Mouse (Mus musculus) liver, embryonic 11.5 days (tissue): Measurements from ENCODE around the gene Gm9639. TPM values are rescaled to one million over a fixed set of nuclear protein-coding genes. Genes with fewer than 3 reads are reported as not detected.
"Not testable (repeated sequence)": the region's sequence is repeated elsewhere in the genome, so short reads cannot be mapped to it uniquely, and the experiment has no call there.

Experiments used
- ATAC-seq: fragments of 200-750 bp; cut with Nextera tagmentation; replicated peaks from 2 replicates; pipeline ENCODE4 v1.8.0; 2017; ENCODE audit warnings: moderate number of reproducible peaks, mild to moderate bottlenecking, moderate TSS enrichment, moderate library complexity; ENCODE audit not compliant: low FRiP score
- DNase-seq: peaks from one replicate; pipeline ENCODE4 v3.0.0-alpha.2; 2017; ENCODE audit warnings: low spot score
- H3K27ac ChIP-seq: fragments of 300-500 bp; sonication (generic); 2 replicates; pipeline ENCODE4 v1.5.1; 2014; ENCODE audit warnings: mild to moderate bottlenecking, low read depth, low read length, control low read depth
- H3K27me3 ChIP-seq: fragments of 300-500 bp; sonication (generic); replicated peaks from 2 replicates; pipeline ENCODE4 v1.6.1; 2014; ENCODE audit warnings: low read length, mixed read lengths; ENCODE audit not compliant: control insufficient read depth, insufficient read depth
- H3K36me3 ChIP-seq: fragments of 300-500 bp; sonication (generic); 2 replicates; pipeline ENCODE4 v1.6.1; 2014; ENCODE audit warnings: mild to moderate bottlenecking, low read length, moderate library complexity, mixed read lengths; ENCODE audit not compliant: control insufficient read depth, insufficient read depth
- H3K4me1 ChIP-seq: fragments of 300-500 bp; sonication (generic); replicated peaks from 2 replicates; pipeline ENCODE4 v1.6.1; 2014; ENCODE audit warnings: low read length, mixed read lengths; ENCODE audit not compliant: control insufficient read depth, insufficient read depth
- H3K4me2 ChIP-seq: fragments of 300-500 bp; sonication (generic); 2 replicates; pipeline ENCODE4 v1.6.1; 2014; ENCODE audit warnings: mild to moderate bottlenecking, control low read depth, moderate library complexity
- H3K4me3 ChIP-seq: fragments of 300-500 bp; sonication (generic); 2 replicates; pipeline ENCODE4 v1.5.1; 2014; ENCODE audit warnings: low read depth, low read length, control low read depth
- H3K9ac ChIP-seq: fragments of 300-500 bp; sonication (generic); 2 replicates; pipeline ENCODE4 v1.6.1; 2014; ENCODE audit warnings: low read depth, low read length, control low read depth
- H3K9me3 ChIP-seq: fragments of 300-500 bp; sonication (generic); 2 replicates; pipeline ENCODE4 v1.6.1; 2016; ENCODE audit warnings: low read length, inconsistent platforms, mixed read lengths; ENCODE audit not compliant: control insufficient read depth
- WGBS: fragments of 180-500 bp; shearing (Covaris S2); extraction: QIAGEN DNeasy Blood & Tissue Kit; methylation state at CpG from one replicate; pipeline ENCODE4 v1.1.7; 2014; 5-methylcytosine and 5-hydroxymethylcytosine counted together
- polyA plus RNA-seq: library from polyadenylated mRNA; unstranded; fragments of >200 nt; fragmentation: Nextera tagmentation; extraction: Ambion mirVana; gene quantifications from 2 replicates; pipeline ENCODE4 v1.2.1, GENCODE M21; 2014

Gm9639 gene
- polyA plus RNA-seq, 1 experiment from 2014 or later: not detected

GRCm38 (mm10) chr10:77804095-77804494 is 9.2 kb upstream of the Gm9639 start:
- DNase-seq: no peak
- H3K4me3 ChIP-seq: no peak overlapping the region
- H3K27me3 ChIP-seq: no peaks in the 10 kb centered on the region
- H3K9me3 ChIP-seq: no peaks in the 10 kb centered on the region
- 55% methylated on average over 3 of the region's 3 CpGs for WGBS
- no peak overlapping the region for H3K27ac ChIP-seq
- H3K9ac ChIP-seq: no peak overlapping the region
- no peak overlapping the region for H3K4me2 ChIP-seq
- no peak for ATAC-seq
- H3K4me1 ChIP-seq: no peaks in the 10 kb centered on the region
- H3K36me3 ChIP-seq: no peaks in the 10 kb centered on the region

- ATAC-seq (no peak), DNase-seq (no peak)
- H3K4me2 ChIP-seq: no peak within 1 kb of the TSS
- no peaks in the 10 kb centered on the region for H3K36me3 ChIP-seq
- no peaks in the 10 kb centered on the region for H3K27me3 ChIP-seq
- H3K4me3 ChIP-seq: no peak within 1 kb of the TSS
- no peak within 1 kb of the TSS for H3K9ac ChIP-seq
- no peak within 1 kb of the TSS for H3K27ac ChIP-seq
- H3K9me3 ChIP-seq: no peaks in the 10 kb centered on the region
- 64% methylated on average over 8 of the region's 8 CpGs for WGBS
- H3K4me1 ChIP-seq: no peaks in the 10 kb centered on the region
Observed at GRCm38 (mm10) chr10:77798921-77799508, 4.1 kb upstream of the Gm9639 start, which contains the start of gene Gm19668. TSS of gene Gm19668 (minus strand) at chr10:77799133.

GRCm38 (mm10) chr10:77798164-77798920 is 3.5 kb upstream of the Gm9639 start:
- not testable (repeated sequence) for H3K9ac ChIP-seq, H3K4me3 ChIP-seq, H3K9me3 ChIP-seq, H3K27ac ChIP-seq, DNase-seq, H3K4me1 ChIP-seq, H3K27me3 ChIP-seq, H3K36me3 ChIP-seq, H3K4me2 ChIP-seq, ATAC-seq
- 40% methylated on average over 3 of the region's 3 CpGs for WGBS

GRCm38 (mm10) chr10:77797677-77798076 is 2.8 kb upstream of the Gm9639 start:
- no peak overlapping the region for H3K27ac ChIP-seq
- WGBS: 25% methylated on average over 3 of the region's 3 CpGs

GRCm38 (mm10) chr10:77788621-77789020 is 6.3 kb downstream of the Gm9639 start:
- no peak for ATAC-seq
- no peaks in the 10 kb centered on the region for H3K9me3 ChIP-seq
- no peaks in the 10 kb centered on the region for H3K36me3 ChIP-seq
- H3K4me3 ChIP-seq: no peak overlapping the region
- no peak overlapping the region for H3K4me2 ChIP-seq
- DNase-seq: no peak
- 70% methylated on average over 2 of the region's 2 CpGs for WGBS
- H3K9ac ChIP-seq: no peak overlapping the region
- H3K27me3 ChIP-seq: no peaks in the 10 kb centered on the region
- no peaks in the 10 kb centered on the region for H3K4me1 ChIP-seq
- H3K27ac ChIP-seq: no peak overlapping the region

More at GRCm38 (mm10) chr10:77797677-77798076, 2.8 kb upstream of the Gm9639 start:
- ATAC-seq (no peak), DNase-seq (no peak)
- H3K36me3 ChIP-seq: no peaks in the 10 kb centered on the region
- no peak overlapping the region for H3K4me3 ChIP-seq
- H3K9ac ChIP-seq: no peak overlapping the region
- H3K27me3 ChIP-seq: no peaks in the 10 kb centered on the region
- H3K4me2 ChIP-seq: no peak overlapping the region
- no peaks in the 10 kb centered on the region for H3K9me3 ChIP-seq
- H3K4me1 ChIP-seq: no peaks in the 10 kb centered on the region

- H3K27ac ChIP-seq, H3K4me1 ChIP-seq, H3K4me3 ChIP-seq, H3K9me3 ChIP-seq, H3K36me3 ChIP-seq, ATAC-seq, H3K27me3 ChIP-seq, H3K4me2 ChIP-seq, H3K9ac ChIP-seq, DNase-seq: not testable (repeated sequence)
- WGBS: 40% methylated on average over 1 of the region's 1 CpGs
Observed at GRCm38 (mm10) chr10:77787876-77788275, 7.0 kb downstream of the Gm9639 start, which contains the start of gene Gm7137. TSS of gene Gm7137 (minus strand) at chr10:77788200.

GRCm38 (mm10) chr10:77783396-77783795 is 11.5 kb downstream of the Gm9639 start:
- H3K4me1 ChIP-seq, H3K9ac ChIP-seq, ATAC-seq, H3K4me3 ChIP-seq, H3K27ac ChIP-seq, H3K4me2 ChIP-seq, H3K9me3 ChIP-seq, H3K27me3 ChIP-seq, DNase-seq, H3K36me3 ChIP-seq: not testable (repeated sequence)
- 75% methylated on average over 1 of the region's 3 CpGs for WGBS

GRCm38 (mm10) chr10:77782442-77782841 is 12.4 kb downstream of the Gm9639 start, which contains the start of gene Gm3250:
TSS of gene Gm3250 (minus strand) at chr10:77782542.
- not testable (repeated sequence) for H3K36me3 ChIP-seq, DNase-seq, H3K27me3 ChIP-seq, H3K27ac ChIP-seq, ATAC-seq, H3K4me3 ChIP-seq, H3K9ac ChIP-seq, H3K4me1 ChIP-seq, H3K9me3 ChIP-seq, H3K4me2 ChIP-seq
- WGBS: 38% methylated on average over 1 of the region's 1 CpGs

- not testable (repeated sequence) for H3K36me3 ChIP-seq, H3K4me1 ChIP-seq, H3K4me3 ChIP-seq, ATAC-seq, DNase-seq, H3K27ac ChIP-seq, H3K27me3 ChIP-seq, H3K4me2 ChIP-seq, H3K9me3 ChIP-seq, H3K9ac ChIP-seq
- WGBS: 36% methylated on average over 1 of the region's 1 CpGs
Observed at GRCm38 (mm10) chr10:77776844-77777243, 18.0 kb downstream of the Gm9639 start, which contains the start of gene Gm7138. TSS of gene Gm7138 (minus strand) at chr10:77776944.
